ENCODE assay signal across 8 mouse cellular contexts in the genomic region with DNA sequence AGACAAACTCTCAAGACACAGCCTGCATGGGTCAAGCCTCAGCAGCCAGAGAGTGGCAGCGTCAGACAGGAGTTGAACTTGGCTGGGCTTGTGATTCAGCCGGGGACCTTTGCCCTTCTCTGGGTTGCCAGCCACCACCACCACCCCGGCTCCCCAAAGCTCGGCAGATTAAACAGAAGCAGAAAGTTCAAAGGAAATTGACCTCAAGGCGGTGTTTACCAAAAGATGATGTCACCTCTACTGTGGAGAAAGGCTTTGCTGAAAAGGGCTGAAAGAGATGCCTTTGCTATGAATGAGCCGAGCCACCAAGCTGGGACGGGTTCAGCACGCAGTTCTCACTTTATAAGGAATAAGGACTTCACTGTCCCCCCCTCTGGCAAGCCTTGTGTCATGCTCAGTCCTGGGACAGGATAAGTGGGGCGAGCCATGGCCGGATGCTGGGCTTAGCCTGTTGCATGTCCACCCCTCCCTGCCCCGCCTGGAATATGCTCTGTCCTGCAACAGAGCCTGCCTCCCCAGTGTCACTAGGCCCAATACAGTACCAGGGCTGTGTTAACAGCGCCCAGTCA. TPM values are rescaled to one million over a fixed set of nuclear protein-coding genes. Genes with fewer than 3 reads are reported as not detected.
DNase-seq lines count a peak whose midpoint lies in the region; ATAC-seq and TF ChIP-seq lines count a peak whose summit lies in the region.

No protein-coding gene starts in this region.

- H3K27me3 ChIP-seq in forebrain, embryonic 14.5 days (replicated peaks; ENCODE audit: control insufficient read depth, insufficient read depth, low read length): no peaks in the 10 kb centered on the region

- H3K4me1 ChIP-seq in forebrain, embryonic 14.5 days (ENCODE audit: control insufficient read depth, insufficient read depth, low read length): no peaks in the 10 kb centered on the region

- WGBS in forebrain, embryonic 14.5 days: 24% methylated on average over 12 of the region's 12 CpGs

- no peak for ATAC-seq in forebrain, embryonic 14.5 days

- no peak overlapping the region for H3K4me2 ChIP-seq in forebrain, embryonic 14.5 days (ENCODE audit: low read length)

- peak; percentile 33 for DNase-seq in gastrocnemius, adult 2 months
- DNase-seq in gastrocnemius, postnatal 36 days: no peak
- peak; percentile 15 for DNase-seq in forebrain, embryonic 14.5 days (ENCODE audit: low spot score)
- DNase-seq in kidney, adult 18-20 months: peak; percentile 50
- peak; percentile 54 to 70 for DNase-seq in lung, adult 18-20 months
- DNase-seq in frontal cortex, postnatal 25 days (ENCODE audit: low spot score in 2 of 2): no peak
- no peak for DNase-seq in layer of hippocampus, adult 8-10 months (ENCODE audit: low spot score in 2 of 2)
- DNase-seq in left cerebral cortex, adult 9 months (ENCODE audit: low spot score in 2 of 2): no peak

- H3K9ac ChIP-seq in forebrain, embryonic 14.5 days (ENCODE audit: low read length): no peak overlapping the region

- intact Hi-C loops in gastrocnemius, adult 2 months (cut with DNase I): no loop called here
- intact Hi-C loops in gastrocnemius, postnatal 36 days (cut with DNase I): no loop called here

- TF ChIP-seq CTCF in gastrocnemius, adult 2 months (IDR thresholded peaks at IDR 0.05): no peak

- no peaks in the 10 kb centered on the region for H3K36me3 ChIP-seq in forebrain, embryonic 14.5 days (ENCODE audit: control insufficient read depth, insufficient read depth, low read length)

- no peak overlapping the region for H3K27ac ChIP-seq in gastrocnemius, adult 2 months
- H3K27ac ChIP-seq in forebrain, embryonic 14.5 days (ENCODE audit: low read depth, low read length): no peak overlapping the region

- no peaks in the 10 kb centered on the region for H3K9me3 ChIP-seq in forebrain, embryonic 14.5 days (replicated peaks; ENCODE audit: control insufficient read depth, low read length)

- no peak overlapping the region for H3K4me3 ChIP-seq in gastrocnemius, adult 2 months
- no peak overlapping the region for H3K4me3 ChIP-seq in forebrain, embryonic 14.5 days (ENCODE audit: low read depth, low read length)

RNA-seq across cellular contexts. Expression of gene Iffo2, which starts 4.9 kb away (rescaled TPM):
- total RNA-seq in gastrocnemius, adult 2 months (2021): 1 to 10 TPM; 2.1 to 2.5 TPM
- total RNA-seq in gastrocnemius, postnatal 36 days (2021): 1 to 10 TPM; 2.0 to 2.1 TPM
- polyA plus RNA-seq in forebrain, embryonic 14.5 days (2014; fragmentation: Nextera tagmentation; extraction: Ambion mirVana): 3.1 and 4.5 TPM in 2 replicates
- total RNA-seq in layer of hippocampus, adult 8-10 months (2022): 10 to 100 TPM; 16.0 to 18.5 (median 17.7) TPM

Comparison
In these comparisons a context has a peak if more than half of its experiments do, and no peak if none do; other contexts are left out.
1. DNase-seq: peak in gastrocnemius, adult 2 months (single experiment), forebrain, embryonic 14.5 days (single experiment), kidney, adult 18-20 months (single experiment) and lung, adult 18-20 months (2 of 2); none in gastrocnemius, postnatal 36 days (0 of 2), frontal cortex, postnatal 25 days (0 of 2), layer of hippocampus, adult 8-10 months (0 of 2) and left cerebral cortex, adult 9 months (0 of 2).
2. RNA of gene Iffo2, which starts 4.9 kb away (total RNA-seq): 16.0 to 18.5 TPM in layer of hippocampus, adult 8-10 months; 2.1 to 2.5 TPM in gastrocnemius, adult 2 months and 2.0 to 2.1 TPM in gastrocnemius, postnatal 36 days; every median in the first group is over 4 times any median in the second.